Mouse (Mus musculus): Measurements from ENCODE around the gene Gm10024.
"Not testable (repeated sequence)": the region's sequence is repeated elsewhere in the genome, so short reads cannot be mapped to it uniquely, and the experiment has no call there.

The Gm10024 gene

DNA sequence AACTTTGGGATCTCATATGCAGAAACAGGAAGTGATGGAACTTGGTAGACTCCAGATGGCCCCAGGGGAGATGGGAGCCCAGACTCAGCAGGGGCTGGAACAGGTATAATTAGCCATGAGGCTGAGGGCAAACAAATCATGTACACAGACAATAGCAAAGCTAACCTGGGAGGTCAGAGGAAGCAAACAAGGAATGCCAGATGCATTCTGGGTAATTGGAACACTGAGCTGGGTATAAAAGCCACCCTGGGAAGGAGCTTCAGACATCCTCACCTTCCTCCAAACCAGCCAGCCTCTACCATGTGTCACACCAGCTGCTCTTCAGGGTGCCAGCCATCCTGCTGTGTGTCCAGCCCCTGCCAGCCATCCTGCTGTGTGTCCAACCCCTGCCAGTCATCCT is at the start of gene Gm10024:
Gene Gm10024, plus strand, starts transcription at position 301 of the 400 bp plus-strand sequence.
- in situ Hi-C loops (cut with MseI, MboI) = not testable (repeated sequence)

DNA sequence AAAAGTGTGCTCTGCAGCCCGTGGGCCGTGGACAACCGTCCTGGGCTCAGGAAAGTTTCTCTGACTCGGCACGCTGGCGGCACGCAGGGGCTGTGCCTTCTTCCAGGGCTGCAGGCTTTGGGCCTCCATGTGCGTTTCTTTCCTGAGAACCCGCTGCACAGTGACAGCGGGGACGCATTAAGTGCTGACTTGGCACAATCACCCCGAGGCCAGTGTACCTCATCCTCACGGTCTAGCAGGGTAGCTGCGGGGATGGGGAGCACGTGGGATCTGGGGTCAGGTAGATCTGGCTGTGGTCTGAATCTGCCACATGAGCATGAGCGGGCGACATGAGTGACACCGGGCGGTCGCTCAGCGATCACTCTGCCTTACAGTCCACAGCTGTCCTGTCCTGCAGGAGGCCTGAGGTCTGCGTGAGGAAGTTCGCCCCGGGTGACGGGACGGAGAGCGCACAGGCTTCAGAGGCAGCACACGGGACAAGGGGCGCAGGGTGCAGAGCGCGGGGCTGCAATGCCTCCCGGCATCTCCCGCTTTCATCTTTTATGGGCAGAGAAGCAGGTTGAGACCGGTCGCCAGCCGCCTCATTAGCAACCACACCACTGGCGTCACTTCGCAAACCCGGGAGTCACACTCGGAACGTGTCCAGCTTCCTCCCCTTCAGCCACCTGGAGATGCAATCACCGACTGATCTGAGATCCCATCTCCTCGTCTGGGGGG is 47.1 kb upstream of the Gm10024 start:
- in situ Hi-C loops (cut with MseI, MboI) = no loop called here

DNA sequence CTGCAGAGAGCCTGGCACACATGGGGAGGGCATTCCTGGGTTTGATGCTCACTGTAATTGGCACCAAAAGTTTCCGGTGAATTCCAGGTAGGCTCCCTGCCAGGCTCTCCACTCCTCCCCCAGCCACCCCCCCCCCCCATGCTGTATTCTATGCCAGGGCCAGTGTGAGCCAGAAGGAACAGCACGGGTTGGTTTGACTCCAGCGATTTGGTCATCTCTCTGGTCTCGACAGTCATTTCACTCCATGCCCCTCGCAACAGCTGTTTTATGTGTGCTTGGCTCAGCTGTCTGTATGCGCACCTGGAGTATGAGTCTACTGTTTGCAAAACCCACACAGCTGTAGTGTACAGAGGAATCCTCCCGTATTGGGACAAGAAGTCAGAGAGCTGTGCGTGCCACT is 44.9 kb upstream of the Gm10024 start:
- in situ Hi-C loops (cut with MseI, MboI) = no loop called here

DNA sequence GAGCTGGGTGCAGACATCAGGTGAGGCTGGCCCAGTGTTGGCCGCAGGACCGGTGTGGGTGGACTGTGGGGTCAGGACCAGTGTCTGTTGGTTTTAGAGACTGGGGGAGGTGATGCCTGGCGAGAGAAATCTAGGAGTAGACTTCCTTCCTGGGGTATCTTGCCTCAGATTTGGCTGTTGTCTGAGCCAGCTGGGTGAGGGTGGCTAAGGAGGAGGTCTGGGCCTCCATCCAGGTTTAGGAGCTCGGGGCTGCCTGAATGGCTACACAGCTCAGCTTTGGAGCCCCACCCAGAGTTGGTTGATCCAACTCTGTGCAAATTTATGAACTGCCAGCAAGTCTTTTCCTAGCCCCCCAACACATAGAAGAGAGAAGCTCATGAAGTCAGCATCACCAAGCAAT is 43.9 kb upstream of the Gm10024 start:
- in situ Hi-C loops (cut with MseI, MboI) = no loop called here

DNA sequence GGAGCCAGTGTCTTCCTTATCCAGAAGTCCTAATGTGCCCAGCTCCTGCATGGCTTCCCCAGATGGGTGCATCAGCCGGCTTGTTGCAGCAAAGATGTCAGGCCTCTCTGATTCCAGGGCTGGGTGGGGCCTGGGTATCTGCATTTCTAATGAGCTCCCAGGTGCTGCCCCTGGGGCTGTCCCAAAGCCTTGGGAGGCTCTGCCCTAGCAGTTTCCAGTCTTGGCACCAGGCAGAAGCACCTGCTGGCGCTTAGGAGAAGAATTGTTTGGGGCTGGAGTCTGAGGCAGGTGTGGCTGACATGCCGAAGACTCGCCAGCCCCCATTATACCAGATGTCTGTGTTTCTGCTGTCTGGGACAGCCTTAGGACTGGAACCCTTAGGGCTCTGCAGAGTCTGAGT is 40.5 kb upstream of the Gm10024 start:
- in situ Hi-C loops (cut with MseI, MboI) = no loop called here

DNA sequence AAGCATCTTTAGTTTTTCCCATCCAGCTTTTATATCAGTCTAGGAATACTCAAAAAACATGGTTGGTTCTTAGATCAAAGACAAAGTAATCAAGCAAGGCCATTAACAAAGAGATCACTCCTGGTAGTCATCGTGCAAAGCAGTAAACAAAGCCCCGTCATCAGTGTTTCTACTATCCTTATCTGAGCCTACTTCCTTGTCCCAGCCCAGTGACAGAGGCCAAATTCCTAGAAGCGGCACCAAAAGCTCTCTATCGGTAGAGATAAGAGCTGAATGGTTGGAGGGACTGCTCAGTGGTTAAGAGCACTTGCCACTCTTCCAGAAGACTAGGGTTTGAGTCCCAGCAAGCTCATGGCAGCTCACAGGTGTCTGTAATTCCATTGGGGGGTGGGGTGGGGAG is 39.7 kb upstream of the Gm10024 start:
- in situ Hi-C loops (cut with MseI, MboI) = no loop called here

DNA sequence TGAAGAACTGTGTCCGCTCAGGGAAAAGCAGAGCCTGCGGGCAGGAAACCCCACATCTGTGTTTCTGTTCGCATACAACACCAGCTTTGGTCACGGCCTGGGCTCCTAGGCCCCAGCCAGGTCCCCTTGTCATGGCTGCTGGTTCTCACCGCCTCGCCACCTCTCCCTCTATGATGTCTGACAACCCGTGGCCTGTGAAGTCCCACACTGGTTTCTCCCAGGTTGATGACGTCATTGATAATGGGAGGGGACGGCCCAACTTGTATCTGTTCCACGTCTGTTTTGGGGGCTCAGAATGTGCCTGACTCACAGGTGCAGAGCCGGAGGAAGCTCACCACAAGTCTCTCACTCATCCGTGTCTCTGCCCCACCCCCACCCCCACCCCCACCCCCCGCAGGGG is 37.5 kb upstream of the Gm10024 start:
- in situ Hi-C loops (cut with MseI, MboI) = no loop called here

DNA sequence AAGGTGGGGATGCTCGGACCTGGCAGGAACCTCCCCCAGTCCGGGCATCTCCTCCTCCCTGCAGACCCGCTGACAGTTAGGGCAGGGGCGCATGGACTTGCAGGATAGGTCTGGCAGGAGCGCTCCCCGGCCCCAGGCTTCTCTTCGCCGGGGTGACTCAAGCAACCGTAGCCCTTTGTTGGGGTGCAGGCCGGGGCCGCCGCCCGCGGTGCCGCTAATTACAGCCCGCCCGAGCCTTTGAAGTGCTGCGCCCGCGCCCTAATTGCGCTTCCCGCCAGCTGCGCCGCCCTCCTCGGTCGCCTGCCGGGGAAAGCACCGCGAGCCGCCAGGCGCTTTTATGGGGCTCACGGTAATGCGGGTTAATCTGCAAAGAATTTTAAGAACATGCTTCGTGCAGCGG is 33.7 kb upstream of the Gm10024 start:
- in situ Hi-C loops (cut with MseI, MboI) = no loop called here

DNA sequence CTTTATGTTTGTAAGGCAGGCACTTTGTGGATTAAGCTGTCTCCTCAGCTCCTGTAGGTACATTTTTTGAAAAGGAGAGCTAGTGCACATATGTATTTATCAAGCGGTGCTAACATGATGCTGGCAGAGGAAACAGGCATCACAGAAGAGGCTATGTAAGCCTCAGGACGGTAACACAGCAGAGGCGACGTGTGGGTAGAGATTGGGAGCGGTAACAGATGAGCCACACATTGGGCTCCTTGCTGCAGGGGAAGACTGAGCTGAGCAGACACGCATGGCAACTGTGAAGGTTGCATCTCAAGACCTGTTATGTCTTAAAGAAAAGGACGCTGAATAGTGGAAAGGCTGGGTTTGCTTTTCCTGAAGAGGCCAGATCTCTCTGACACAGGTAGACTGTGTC is 28.3 kb upstream of the Gm10024 start:
- in situ Hi-C loops (cut with MseI, MboI) = no loop called here

DNA sequence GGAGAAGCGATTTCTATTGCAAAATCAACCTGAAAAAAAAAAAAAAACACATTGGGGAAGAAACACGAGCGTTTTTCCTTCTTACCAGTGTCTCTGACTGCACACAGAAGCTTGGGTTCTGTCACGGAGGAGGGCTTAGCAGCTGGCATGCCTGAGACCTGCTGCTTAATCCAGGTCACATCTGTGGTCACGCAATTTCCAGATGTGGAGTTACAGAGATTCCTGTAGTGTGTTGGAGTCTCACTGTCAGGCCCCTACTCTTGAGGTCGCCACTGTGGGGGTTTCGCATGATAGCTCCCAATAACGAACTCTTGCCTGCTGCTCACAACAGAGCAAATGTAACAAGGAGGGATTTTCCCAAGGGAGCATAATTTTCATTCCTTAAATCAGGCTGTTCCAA is 27.1 kb upstream of the Gm10024 start:
- in situ Hi-C loops (cut with MseI, MboI) = no loop called here

DNA sequence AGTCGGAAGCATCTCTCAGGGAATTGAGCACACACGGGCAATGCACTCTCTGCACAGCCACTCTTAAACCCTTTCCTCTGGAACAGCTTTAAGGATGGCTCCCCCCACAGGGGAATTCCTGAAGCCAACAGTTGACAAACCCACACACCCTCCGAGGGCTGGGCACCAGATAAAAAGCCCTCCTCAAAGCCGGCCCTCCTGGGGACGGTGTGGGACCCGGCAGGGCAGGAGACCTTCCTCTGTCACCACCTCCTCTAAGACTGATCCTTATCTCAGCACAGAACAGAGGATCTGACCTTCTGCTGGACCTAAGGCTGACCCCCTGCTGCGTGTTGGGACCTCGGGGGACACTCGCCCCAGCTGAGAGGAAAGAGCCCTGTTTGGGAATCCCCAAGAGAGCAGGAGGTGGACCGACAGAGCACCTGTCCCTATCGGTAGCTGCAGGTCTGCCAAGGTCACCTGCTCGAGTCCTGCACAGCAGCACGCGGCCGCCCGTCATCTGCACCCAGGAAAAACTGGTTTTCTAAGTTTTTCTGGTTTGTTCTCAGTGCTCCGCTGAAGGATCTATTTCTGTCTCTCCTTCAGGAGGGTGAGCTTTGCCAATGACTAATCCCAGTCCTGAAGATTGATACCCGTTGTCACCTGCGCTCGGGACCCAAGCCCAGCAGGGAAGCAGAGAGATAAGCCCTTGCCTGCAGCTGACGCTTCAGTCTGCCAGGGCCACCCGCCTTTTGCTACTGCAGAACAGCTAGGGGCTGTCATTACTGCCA is 25.2 kb upstream of the Gm10024 start, which contains the start of gene Tspear:
Gene Tspear, plus strand, starts transcription at position 675 of the 770 bp plus-strand sequence.
- in situ Hi-C loops (cut with MseI, MboI) = no loop called here

DNA sequence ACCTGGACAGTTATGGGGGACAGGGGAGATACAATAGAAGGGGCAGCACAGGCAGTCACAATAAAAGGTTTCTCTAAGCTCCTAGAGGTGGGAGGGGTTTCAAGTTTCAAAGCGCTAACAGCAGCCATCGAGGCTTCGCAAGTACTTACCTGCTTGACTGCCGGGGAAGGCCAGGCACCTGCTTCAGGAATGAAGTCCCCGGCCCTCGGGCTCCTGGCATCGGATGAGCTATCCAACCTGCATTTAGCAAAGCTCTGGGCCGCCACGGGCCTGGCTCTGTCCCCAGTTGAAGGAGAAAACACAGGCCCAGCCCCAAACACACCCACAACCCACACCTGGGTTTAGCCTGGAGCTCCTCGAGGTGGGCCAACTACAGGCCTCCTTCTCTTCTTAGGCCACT is 24.2 kb upstream of the Gm10024 start:
- in situ Hi-C loops (cut with MseI, MboI) = no loop called here

DNA sequence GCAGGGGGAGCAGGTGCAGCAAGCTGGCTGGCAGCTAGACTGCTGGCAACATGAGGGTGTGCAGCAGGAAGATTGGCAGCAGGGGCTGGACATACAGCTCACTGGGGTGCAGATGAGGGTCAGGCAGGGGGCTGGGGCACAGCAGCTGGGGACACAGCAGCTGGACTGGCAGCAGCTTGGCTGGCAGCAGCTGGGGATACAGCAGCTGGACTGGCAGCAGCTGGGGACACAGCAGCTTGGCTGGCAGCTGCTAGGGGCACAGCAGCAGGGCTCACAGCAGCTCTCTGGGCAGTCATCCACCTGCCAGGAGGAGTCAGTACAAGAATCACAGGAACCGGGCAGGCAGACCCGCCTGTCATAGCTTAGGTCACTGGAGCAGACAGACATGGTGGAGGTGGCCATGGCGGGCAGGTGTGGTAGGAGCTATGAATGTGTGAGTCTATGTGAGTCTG is 20.9 kb upstream of the Gm10024 start, which contains the start of gene Gm19402:
Gene Gm19402, minus strand, starts transcription at position 402 of the 452 bp plus-strand sequence.
- in situ Hi-C loops (cut with MseI, MboI) = not testable (repeated sequence)

DNA sequence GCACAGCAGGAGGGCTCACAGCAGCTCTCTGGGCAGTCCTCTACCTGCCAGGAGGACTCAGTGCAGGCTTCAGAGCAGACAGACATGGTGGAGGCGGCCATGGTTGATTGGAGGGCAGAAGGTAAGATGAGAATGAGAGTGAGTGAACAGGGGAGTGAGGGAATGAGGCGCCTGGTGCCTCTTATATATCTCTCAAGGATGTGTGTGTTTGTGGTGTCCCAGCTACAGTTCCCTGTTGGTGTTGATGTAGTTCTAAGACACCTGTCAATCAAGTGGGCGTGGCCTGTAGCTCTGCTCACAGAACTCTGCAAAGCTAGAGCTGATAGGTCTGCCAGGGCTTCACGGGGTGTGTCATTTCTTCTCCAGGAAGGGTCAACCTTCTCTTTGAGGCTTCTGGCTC is 14.1 kb upstream of the Gm10024 start, which contains the start of gene Gm9508:
Gene Gm9508, minus strand, starts transcription at position 101 of the 400 bp plus-strand sequence.
- in situ Hi-C loops (cut with MseI, MboI) = no loop called here

DNA sequence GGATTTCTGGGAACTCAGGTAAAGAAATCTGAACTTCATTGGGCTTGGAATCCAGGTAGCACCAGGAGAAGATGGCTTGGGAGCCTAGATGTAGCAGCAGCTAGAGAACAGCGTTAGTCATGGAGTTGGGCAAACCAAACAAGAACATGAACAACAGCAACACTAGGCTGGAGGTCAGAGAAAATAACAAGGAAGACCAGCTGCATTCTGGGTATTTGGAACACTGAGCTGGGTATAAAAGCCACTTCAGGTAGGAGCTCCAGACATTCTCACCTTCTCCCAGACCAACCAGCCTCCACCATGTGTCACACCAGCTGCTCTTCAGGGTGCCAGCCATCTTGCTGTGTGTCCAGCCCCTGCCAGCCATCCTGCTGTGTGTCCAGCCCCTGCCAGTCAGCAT is 4.9 kb upstream of the Gm10024 start, which contains the start of gene Gm10272:
Gene Gm10272, plus strand, starts transcription at position 301 of the 400 bp plus-strand sequence.
- in situ Hi-C loops (cut with MseI, MboI) = no loop called here

DNA sequence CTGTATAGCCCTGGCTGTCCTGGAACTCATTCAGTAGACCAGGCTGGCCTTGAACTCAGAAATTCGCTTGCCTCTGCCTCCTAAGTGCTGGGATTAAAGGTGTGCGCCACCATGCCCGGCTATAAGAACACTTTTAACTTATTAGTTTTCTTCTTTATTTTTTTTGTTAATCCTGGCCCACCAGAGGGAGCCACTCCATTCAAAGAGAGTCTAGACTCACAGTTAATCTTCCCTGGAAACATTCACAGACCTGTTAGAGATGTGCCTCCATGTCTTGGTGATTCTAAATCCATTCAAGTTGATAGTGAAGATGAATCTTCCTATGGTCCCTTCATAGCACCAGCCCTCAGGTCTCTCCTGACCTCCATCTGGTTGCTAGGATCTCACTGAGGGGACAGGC is 1.4 kb upstream of the Gm10024 start:
- in situ Hi-C loops (cut with MseI, MboI) = no loop called here

DNA sequence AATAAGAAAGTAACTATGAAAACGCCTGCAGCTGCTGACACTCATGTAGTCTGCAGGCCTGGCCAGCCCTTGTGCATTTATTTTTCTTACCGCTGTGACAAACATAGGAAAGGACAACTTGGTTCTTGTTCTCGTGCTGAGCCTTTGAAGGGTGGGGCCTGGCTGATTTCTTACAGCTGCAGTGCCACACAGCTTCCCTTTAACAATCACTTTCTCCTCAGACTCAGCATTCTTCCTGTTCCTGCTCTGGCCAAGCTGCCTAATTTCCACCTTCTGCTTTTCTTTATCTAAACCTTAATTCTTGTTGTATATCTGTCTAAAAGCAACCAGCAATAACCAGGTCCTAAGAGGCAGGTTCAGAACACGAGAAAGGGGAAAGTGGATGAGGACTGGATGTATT is 2.5 kb downstream of the Gm10024 start:
- in situ Hi-C loops (cut with MseI, MboI) = no loop called here

DNA sequence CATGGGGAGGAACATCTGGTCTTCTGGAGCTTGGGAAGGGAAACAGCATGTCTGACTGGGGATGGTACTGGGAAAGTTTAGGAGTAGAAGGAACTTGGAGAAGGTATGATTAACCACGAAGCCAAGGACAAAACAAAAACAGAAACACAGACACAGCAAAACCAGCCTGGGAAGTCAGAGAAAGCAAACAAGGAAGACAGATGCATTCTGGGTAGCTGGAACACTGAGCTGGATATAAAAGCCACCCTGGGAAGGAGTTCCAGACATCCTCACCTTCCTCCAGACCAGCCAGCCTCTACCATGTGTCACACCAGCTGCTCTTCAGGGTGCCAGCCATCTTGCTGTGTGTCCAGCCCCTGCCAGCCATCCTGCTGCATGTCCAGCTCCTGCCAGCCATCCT is 4.2 kb downstream of the Gm10024 start, which contains the start of gene Gm10142:
Gene Gm10142, plus strand, starts transcription at position 301 of the 400 bp plus-strand sequence.
- in situ Hi-C loops (cut with MseI, MboI) = no loop called here

DNA sequence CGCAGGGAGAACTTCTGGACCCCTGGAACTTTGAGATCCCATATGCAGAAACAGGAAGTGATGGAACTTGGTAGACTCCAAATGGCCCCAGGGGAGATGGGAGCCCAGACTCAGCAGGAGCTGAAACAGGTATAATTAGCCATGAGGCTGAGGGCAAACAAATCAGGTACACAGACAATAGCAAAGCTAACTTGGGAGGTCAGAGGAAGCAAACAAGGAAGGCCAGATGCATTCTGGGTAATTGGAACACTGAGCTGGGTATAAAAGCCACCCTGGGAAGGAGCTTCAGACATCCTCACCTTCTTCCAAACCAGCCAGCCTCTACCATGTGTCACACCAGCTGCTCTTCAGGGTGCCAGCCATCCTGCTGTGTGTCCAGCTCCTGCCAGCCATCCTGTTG is 9.0 kb downstream of the Gm10024 start, which contains the start of gene Krtap12-1:
Gene Krtap12-1, plus strand, starts transcription at position 301 of the 400 bp plus-strand sequence.
- in situ Hi-C loops (cut with MseI, MboI) = not testable (repeated sequence)

DNA sequence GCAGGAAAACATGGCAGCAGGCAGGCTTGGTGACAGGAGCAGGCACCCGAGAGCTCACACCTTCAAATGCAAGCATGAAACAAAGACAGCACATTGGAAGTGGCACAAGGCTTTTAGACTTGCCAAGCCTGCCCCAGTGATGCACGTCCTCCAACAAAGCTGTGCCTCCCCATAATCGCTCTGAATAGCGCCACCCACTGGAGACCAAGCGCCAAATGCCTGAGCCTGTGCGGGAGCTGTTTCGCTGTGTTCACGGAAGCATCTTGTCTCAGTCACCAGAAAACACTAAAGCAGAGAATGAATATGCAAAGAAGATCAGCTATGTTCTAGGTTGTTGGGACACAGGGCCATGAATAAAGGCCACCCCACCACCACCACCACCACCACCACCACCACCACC is 13.6 kb downstream of the Gm10024 start:
- in situ Hi-C loops (cut with MseI, MboI) = no loop called here

DNA sequence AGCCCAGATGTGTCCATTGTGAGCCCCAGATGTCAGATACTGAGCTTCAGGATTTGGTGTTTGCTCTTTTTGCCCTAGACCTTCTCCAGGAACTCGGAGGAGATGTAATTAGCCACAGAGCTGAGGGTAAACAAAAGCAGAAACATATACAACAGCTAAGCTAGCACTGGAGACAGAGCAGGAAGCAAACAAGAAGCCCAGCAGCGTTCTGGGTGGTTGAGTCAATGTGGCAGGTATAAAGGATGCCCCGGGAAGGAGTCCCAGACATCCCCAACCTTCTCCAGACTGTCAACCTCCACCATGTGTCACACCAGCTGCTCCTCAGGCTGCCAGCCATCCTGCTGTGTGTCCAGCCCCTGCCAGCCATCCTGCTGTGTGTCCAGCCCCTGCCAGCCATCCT is 14.9 kb downstream of the Gm10024 start, which contains the start of gene Gm10100:
Gene Gm10100, plus strand, starts transcription at position 301 of the 400 bp plus-strand sequence.
- in situ Hi-C loops (cut with MseI, MboI) = no loop called here

DNA sequence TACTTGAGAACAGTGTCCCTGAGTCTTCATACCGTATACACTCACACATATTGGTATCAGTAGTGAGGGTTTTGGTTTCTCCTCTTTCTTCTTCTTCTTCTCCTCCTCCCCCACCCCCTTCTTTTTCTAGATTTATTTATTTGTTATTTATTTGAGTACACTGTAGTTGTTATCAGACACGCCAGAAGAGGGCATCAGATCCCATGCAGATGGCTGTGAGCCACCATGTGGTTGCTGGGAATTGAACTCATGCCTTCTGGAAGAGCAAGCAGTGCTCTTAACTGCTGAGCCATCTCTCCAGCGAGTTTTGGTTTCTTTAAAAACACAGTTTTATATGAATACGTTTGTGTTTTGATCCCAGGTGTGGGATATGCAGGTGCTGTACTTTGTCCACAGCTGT is 17.0 kb downstream of the Gm10024 start:
- in situ Hi-C loops (cut with MseI, MboI) = no loop called here

Measured in mouse trophoblast stem cell (cell line).